Mouse (Mus musculus) cerebellum, adult 9-11 months (tissue): Measurements from ENCODE around the gene Gm10024.
"Not testable (repeated sequence)": the region's sequence is repeated elsewhere in the genome, so short reads cannot be mapped to it uniquely, and the experiment has no call there.

ENCODE experiments used
- DNase-seq: peaks from one replicate; pipeline ENCODE4 v3.0.0; 2022

The Gm10024 gene

DNA sequence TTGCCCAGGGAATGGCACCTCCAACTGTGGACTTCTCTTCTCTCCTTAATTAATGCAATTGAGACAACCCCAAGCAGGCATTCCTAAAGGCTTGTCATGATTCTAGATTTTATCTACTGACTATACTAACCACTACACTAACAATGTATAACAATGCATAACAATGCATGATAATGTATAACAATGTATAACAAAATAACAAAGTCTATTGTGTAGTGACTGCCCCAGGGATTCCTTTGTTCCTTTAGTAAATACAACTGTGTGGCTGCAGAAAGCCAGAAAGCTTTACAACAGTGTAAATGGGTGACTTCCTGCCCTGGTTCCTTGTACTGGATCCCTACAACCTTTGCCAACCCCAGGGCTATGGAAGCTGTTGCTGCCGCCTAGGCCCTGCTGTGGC lies 24.7 kb downstream of the Gm10024 start:
- DNase-seq = no peak

DNA sequence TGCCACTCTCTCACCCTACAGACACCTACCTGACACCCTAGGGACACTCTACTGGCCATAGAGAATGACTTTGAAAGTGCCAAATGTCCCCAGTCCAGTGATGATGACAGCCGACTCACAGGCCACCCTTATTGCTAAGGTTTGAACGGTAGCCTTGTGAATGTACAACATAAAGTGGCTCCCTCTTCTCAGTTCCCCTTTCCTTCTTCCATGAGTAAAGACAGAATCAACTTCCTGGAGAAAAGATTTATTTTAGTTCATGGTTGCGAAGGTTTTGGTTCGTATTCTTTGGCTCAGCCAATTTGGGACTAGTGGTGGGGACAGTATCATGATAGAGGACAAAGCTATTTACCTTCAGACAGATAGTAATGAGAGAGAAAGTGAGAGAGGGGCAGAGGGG lies 27.7 kb downstream of the Gm10024 start:
- no peak for DNase-seq

DNA sequence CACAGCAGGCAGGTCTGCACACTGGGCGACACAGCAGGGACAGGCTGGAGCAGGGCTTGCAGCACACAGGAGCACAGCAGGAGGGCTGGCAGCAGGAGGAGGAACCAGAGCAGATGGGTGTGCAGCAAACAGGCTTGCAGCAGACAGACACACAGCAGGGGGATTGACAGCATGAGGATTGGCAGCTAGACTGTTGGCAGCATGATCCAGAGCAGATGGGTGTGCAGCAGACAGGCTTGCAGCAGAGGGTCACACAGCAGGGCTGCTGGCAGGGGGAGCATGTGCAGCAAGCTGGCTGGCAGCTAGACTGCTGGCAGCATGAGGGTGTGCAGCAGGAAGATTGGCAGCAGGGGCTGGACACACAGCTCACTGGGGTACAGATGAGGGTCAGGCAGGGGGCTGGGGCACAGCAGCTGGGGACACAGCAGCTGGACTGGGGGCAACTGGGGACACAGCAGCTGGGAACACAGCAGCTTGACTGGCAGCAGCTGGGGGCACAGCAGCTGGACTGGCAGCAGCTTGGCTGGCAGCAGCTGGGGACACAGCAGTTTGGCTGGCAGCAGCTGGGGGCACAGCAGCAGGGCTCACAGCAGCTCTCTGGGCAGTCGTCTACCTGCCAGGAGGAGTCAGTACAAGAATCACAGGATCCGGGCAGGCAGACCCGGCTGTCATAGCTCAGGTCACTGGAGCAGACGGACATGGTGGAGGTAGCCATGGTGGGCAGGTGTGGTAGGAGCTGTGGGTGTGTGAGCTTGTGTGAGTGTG lies 30.8 kb downstream of the Gm10024 start, which contains the start of gene Gm18596:
Gm18596 (minus strand) TSS at position 715 of the 765 bp plus-strand sequence.
- peak; percentile 25 for DNase-seq

DNA sequence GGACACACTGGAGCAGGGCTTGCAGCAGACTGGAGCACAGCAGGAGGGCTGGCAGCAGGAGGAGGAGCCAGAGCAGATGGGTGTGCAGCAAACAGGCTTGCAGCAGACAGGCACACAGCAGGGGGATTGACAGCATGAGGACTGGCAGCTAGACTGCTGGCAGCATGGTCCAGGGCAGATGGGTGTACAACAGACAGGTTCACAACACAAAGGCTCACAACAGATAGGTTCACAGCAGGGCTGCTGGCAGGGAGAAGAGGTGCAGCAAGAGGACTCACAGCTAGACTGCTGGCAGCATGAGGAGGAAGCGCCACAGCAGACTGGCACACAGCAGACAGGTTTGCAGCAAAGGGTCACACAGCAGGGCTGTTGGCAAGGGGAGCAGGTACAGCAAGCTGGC lies 39.4 kb downstream of the Gm10024 start:
- DNase-seq = peak; percentile 54

DNA sequence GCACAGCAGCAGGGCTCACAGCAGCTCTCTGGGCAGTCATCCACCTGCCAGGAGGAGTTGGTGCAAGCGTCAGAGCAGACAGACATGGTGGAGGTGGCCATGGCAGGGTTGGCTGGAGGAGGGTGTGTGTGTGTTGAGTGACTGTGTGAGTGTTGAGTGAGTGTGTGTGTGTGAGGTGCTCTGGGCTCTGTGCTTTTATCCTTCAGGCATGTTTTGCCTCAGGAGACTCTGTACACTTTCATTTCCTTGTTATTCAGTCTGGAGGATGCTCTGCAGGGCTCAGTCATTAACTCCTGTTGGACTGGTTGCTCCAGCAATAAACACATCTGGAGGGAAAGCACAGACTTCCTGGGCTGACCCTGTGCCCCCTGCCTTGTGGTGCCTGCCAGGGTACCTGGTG lies 40.0 kb downstream of the Gm10024 start, which contains the start of gene Gm9736:
Gm9736 (minus strand) TSS at position 101 of the 400 bp plus-strand sequence.
- not testable (repeated sequence) for DNase-seq

DNA sequence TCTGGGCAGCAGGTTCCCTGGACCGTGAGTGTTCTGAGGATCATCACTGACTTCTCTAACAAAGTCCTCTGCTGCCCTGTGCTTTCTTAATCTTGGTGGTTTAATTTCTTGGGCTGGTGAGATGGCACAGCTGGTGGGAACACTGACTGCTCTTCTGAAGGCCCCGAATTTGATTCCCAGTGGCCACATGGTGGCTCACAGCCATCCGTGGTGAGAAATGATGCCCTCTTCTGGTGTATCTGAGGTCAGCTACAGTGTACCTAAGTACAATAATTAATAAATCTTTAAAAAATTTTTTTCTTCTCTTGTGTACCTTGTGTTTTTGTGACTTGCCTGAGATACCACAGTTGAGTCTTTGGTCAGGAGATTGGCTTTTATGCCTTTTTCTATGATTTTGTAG lies 41.1 kb downstream of the Gm10024 start:
- not testable (repeated sequence) for DNase-seq

DNA sequence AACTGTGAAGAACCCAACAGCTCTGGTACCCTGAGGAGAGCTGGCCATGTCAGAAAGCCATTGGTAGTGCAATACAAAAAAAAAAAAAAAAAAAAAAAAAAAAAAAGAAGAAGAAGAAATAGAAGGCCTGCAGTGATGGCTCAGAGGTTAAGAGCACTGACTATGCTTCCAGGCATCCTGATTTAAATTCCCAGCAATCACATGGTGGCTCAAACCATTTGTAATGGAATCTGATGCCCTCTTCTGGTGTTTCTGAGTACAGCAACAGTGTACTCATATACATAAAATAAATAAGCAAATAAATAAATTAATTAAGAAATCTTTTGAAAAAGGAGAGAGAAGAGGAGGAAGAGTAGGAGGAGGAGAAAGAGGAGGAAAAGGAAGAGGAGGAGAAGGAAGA lies 42.2 kb downstream of the Gm10024 start:
- DNase-seq = no peak

DNA sequence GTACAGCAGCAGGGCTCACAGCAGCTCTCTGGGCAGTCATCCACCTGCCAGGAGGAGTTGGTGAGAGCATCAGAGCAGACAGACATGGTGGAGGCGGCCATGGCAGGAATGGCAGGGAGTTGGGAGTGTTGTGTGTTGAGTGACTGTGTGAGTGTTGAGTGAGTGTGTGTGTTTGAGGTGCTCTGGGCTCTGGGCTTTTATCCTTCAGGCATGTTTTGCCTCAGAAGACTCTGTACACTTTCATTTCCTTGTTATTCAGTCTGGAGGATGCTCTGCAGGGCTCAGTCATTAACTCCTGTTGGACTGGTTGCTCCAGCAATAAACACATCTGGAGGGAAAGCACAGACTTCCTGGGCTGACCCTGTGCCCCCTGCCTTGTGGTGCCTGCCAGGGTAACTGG lies 48.3 kb downstream of the Gm10024 start, which contains the start of gene Gm3233:
Gm3233 (minus strand) TSS at position 101 of the 400 bp plus-strand sequence.
- not testable (repeated sequence) for DNase-seq
